Mouse (Mus musculus): Measurements from ENCODE around the gene Fam221a. TPM values are rescaled to one million over a fixed set of nuclear protein-coding genes. Genes with fewer than 3 reads are reported as not detected.
"Not testable (repeated sequence)": the region's sequence is repeated elsewhere in the genome, so short reads cannot be mapped to it uniquely, and the experiment has no call there.

Fam221a gene
- total RNA-seq, 4 experiments from 2014 or later: 1.2 to 2.2 (median 1.8) TPM

DNA sequence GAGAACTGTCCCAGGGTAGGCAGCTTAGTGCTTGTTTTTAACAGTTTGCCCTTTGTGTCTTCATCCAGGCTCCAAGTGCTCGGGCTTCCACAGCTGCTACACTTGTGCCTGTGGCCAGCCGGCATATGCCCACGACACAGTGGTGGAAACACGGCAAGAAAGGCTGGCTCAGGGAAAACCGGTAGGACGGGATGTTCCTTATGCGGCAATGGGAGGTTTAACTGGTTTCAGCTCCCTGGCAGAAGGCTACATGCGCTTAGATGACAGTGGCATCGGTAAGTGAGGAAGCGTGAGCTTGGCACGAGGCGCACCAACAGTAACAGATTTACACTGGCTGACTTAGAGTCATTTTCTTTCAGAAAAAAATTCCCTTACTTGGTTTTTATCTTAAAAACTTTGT is 10.8 kb downstream of the Fam221a start:
- DNase-seq (ENCODE audit: low spot score in 2 of 2): no peak

DNA sequence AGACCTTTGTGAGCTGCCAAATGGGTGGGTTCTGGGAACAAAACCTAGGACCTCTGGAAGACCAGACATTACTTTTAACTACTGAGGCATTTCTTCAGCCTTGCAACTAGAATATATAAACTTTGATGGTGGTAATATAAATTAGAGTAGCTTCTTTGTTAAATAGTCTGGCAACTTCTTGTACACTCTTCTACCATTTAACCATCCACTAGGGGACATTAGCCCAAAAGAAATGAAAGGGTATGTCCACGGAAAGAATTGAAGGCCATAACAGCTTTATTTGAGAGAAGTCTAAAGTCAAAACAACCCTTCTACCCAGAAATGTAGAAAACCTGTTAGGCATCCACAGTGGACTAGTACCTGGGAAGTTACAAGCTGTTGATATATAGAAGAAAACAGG is 26.7 kb downstream of the Fam221a start:
- no peak for DNase-seq (ENCODE audit: low spot score in 2 of 2)

DNA sequence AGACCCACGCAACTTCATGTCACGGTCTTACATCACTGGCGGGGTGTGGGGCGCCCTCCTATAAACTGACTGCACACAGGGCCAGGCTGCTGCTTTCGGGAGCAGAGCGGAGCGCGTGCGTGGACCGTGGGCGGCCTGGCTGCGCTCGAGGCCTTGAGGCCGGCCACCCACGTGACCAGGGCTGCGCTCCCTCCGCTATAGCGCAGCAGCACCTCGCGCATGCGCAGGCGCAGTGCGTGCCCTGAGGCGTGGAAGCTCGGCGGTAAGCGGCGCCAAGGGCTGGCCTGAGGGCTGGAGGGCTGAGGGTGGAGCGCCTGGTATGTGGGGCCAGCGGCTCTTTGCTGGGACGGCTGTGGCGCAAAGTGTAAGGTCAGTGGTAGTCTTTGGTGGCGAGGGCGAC is 27.8 kb downstream of the Fam221a start, which contains the start of gene Stk31:
TSS of gene Stk31 (plus strand) at position 289 of the 400 bp plus-strand sequence.
- peak in 1 of 2 experiments; percentile 20 for DNase-seq (ENCODE audit: low spot score in 2 of 2)

DNA sequence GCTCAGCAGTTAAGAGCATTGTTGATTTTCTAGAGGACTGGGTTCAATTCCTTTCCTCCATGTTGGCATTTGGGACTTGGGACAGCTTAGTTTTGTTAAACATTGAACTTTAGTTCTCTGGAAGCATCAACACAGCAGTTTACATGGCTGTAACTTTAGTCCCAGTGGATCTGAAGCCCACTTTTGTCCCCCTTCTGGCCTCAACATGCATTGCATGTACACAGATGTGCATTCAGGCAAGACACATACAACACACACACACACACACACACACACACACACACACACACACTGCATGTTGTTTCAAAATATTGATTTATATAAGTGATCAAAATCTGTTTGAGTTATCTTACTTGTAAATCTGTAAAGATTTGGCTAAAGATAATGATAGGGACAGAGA is 29.9 kb downstream of the Fam221a start:
- DNase-seq (ENCODE audit: low spot score in 2 of 2): no peak

DNA sequence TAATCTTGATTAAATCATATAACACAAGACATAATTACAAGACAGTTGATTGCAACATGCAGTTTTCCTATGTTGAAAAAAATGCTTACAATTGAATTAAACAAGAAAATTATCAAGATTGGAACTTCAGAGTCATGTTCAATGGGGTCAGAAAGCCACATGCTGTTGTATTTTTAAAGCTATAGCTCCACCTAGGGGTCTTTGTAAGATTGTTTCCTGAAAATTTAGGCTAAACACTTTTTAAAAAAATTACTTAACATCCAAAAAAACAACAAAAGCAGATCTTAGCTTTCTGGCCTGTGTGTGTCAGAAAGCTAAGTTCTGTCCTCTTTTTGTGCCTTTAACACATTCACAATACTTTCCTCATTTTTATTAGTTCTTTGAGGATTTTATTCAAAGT is 30.8 kb downstream of the Fam221a start:
- DNase-seq (ENCODE audit: low spot score in 2 of 2): no peak

DNA sequence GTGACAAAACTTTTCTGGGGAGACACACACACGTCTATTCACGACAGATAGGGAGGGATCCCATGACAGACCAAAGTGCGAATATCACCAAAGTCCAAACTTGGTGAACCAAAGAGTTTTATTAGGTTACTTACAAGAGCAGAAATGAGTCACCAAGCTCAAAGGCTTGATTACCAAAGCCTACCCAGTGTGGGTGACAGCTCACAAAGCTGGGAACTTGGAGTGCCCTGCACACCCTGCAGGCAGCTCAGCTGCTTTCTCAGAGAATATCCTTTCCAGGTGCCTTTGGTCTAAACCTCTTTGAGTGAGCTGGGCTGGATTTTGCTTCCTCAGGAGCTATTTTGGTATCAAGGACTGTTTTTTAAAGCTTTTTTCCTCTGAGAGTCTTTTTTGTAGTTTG is 43.3 kb downstream of the Fam221a start:
- DNase-seq (ENCODE audit: low spot score in 2 of 2): no peak

DNA sequence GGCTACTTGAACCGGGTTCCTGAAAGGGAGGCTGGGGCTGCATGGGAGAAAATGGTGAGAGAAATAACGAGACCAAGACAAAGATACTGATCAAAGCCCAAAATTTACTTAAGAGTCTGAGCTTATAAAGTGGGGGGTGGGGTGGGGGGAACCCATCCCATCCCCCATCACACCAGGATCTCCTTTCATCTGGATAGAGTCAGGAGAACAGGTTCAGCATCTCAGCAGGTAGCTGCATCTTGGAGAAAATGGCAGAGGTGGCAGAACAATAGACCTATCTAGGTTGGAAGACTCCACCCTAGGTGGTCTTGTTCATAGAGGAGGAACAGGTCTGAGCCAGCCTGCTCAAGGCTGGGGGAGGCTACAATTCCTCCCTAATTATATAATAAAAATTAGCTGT is 45.4 kb downstream of the Fam221a start:
- DNase-seq (ENCODE audit: low spot score in 2 of 2): not testable (repeated sequence)

DNA sequence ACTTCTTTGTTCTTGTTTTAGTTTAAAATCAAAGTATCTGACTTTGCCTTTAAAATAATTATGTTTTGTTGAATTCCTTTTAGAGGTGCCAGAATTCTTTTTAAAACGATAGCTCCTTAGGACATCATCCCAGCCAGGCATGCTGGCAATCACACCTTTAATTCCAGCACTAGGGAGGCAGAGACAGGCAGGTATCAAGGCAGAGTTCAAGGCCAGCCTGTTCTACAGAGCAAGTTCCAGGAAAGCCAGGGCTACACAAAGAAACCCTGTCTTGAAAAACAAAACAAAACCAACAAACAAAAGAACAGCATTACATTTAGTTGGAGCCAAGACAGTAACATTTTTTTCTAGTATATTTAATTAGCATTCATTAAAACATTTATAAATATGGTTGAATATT is 48.4 kb downstream of the Fam221a start:
- no peak for DNase-seq (ENCODE audit: low spot score in 2 of 2)

DNA sequence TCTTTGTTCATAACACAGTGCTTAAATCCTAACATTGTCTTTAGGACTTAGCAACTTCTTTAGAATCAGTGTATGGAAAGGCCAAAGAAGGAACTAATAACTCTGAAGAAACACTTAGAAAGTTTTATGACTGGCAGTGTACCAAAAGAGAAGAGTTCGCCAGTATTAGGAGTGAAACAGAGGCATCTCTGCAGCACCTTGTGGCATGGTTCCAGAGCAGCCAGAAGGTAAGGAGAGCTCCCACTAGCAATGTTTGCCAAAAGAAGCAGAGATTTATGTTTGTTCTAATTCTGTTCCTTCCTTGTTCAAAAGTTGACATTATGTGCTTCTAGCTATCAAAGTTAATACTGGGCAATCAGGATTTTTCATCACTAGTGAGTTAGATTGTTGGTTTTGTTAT is 69.8 kb downstream of the Fam221a start:
- no peak for DNase-seq (ENCODE audit: low spot score in 2 of 2)

Other genes with a start within 250 kb of the Fam221a start
- not detected for gene Igf2bp3, start 152.8 kb upstream of the Fam221a start, total RNA-seq (2022)
- 10 to 100 TPM; 45.2 to 57.3 (median 55.6) TPM for gene Tra2a, start 103.7 kb upstream of the Fam221a start, total RNA-seq (2022)
- 10 to 100 TPM in 1 of 4 experiments, 1 to 10 TPM in 3; 7.9 to 10.0 (median 9.0) TPM for gene Ccdc126, start 48.5 kb upstream of the Fam221a start, total RNA-seq (2022)
- 1 to 10 TPM; 1.3 to 3.2 (median 2.1) TPM for gene Stk31, start 27.9 kb downstream of the Fam221a start, total RNA-seq (2022)

Measured in left cerebral cortex, adult 8-10 months (tissue).